Mouse (Mus musculus) mature B cell (primary cell): ENCODE results near the gene Spata2.

Experiments used
- in situ Hi-C: fragments of 300-500 bp; cut with MboI; formaldehyde crosslinking; loops from 2 replicates; pipeline ENCODE4 v1.14.3; 2019

The Spata2 gene

GRCm38 (mm10) chr2:167512365-167512764 is 19.7 kb upstream of the Spata2 start:
- in situ Hi-C loops: no loop called here

DNA sequence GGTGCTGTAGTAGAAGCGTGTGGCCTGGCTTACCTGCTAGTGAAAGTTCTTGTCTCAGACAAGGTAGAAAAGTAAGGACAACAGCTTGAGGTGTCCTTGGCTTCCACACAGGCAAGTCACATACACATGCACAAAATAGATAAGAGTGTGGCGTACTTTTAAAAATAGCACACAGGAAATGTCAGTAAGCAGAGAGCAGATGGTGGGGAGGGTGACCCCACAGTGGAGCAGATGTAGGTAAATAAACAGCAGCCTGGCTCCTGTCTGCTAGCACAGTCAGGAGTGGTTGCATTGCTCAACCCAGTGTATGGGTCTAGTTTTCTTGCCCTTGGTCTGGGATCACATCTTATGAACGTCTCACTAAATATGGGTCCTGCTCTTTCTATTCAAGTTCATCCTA is 17.8 kb upstream of the Spata2 start:
- in situ Hi-C loops: no loop called here

DNA sequence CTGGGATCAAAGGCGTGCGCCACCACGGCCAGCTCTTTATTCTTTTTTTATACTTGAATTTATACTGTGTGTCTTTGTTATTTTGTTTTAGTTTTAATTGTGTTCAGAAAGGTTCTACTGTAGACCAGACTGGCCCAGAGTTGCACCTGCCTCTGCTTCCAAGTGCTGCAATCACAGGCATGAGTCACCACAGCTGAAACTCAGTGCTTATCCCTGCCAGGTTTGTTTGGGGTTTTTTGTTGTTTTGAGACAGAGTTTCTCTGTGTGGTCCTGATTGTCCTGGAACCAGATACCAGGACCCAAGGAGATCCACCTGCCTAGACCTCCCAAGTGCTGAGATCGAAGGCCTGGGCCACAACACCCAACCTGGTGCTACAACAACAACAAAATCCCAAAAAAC is 15.9 kb upstream of the Spata2 start:
- in situ Hi-C loops: no loop called here

DNA sequence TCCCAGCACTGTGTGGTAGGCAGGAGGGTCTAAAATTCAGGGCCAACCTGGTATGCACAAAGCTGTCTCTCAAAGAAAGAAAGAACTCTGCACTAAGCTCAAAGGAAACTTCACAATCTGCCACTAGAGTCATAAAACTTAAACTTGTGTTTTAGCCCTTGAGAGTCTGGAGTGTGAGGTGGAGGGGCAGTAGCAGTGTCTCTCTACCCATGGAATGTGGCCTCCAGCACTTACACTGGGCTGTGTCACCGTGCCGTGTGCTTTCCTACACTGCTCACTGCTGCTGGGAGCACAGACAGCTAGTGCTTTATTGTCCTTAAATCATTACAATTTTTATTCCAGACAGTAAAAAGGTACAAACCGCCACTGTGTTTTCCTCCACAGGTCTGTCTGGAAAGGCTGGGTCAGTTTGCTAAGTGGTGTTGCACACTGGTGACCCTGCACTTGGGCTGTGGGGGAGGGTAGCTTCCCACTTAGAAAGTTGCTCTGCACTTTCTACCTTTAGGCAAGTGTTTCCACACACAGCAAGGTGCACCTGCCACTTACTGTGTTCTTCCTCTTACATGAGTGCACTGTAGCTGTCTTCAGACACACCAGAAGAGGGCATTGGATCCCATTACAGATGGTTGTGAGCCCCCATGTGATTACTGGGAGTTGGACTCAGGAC is 15.2 kb upstream of the Spata2 start:
- in situ Hi-C loops: no loop called here

- in situ Hi-C loops: no loop called here
Measured at GRCm38 (mm10) chr2:167506546-167507260, 14.0 kb upstream of the Spata2 start.

DNA sequence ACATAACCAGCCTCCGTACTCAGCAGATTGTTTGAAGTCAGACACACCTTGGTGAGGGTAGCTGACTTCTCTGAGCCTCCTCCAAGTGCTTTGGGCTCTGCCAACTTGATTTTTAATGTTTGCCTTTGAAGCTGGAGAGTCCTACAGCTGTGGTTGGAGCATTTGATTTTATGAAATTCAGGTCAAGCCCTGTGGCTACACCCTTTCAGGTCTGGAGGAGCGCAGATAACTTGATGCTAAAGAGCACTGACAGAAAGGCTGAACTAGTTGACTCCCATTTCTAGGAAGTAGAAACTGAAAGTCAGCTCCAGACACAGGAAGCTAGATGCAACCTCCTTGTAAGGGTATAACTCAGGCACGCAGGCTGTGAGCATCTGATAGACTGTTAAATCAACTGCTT is 12.4 kb upstream of the Spata2 start:
- in situ Hi-C loops: no loop called here

GRCm38 (mm10) chr2:167503896-167504349 is 11.2 kb upstream of the Spata2 start:
- in situ Hi-C loops: no loop called here

DNA sequence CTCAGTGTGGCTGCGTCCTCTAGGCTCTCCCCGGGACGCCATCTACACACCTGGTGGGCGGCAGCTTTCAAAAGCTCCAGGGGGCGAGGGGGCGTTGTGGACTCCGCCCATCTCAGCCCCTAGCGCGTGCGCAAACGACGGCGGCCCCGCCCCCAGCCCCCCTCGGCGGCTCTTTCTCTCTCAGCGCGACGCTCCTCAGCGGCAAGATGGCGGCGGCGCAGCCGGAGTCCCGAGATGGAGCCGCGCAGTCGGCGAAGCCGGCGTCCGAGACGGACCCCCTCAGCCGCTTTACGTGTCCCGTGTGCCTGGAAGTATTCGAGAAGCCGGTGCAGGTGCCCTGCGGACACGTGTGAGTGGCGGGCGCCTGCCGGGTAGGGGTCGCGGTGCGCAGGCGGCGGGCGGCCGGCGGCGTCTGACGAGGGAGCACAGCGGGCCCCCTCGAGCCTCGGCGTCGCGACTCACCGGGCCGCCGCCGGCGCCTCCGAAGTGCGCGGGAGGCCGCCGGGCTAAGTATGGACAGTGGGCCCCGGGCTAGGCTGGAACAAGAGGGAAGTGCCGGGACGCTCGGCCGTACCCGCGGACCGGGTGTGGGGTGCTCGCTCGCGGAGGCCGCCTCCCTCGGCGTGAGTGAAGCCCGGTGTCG is 10.7 kb upstream of the Spata2 start:
- in situ Hi-C loops: no loop called here

GRCm38 (mm10) chr2:167502554-167503252 is 10.0 kb upstream of the Spata2 start:
- in situ Hi-C loops: no loop called here

- in situ Hi-C loops: no loop called here
Measured at GRCm38 (mm10) chr2:167497272-167497671, 4.6 kb upstream of the Spata2 start.

- in situ Hi-C loops: no loop called here
Measured at GRCm38 (mm10) chr2:167496437-167496836, 3.8 kb upstream of the Spata2 start.

- in situ Hi-C loops: no loop called here
Measured at GRCm38 (mm10) chr2:167491757-167492708, 654 bp downstream of the Spata2 start, which contains the start of gene Rnf114. TSS of gene Rnf114 (plus strand) at chr2:167492645.

DNA sequence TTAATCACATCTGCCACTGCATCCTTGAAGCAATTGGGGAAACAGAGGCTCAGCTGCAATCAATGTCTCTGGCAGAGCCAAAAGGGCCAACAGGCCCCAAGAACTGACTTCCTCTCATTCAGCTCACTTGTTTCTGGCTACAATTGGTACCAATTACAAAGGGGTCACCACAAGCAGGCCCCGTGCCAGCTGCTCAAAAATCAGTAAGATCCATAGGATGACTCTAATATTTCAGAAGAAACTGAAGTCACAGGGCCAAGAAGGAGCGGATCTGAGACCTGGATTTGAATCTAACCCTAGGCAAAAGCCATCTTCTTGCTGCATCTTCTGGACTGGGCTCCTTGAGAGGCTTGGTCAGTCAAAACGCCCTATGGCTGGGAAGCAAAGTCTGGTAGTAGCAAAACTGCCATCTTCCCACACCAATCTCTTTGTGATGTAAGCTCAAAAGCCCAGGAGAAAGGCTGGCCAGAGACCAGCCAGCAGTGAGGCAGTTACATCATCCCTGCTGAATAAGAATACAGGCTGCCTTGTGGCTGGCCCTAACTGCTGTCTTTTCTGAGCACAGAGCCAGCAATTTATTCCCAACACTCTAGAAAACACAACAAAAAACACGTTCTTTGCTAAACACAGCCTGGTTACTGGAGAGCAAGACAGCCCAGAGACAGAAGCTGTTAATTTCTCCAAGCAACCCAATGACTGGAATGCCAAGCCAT is 1.7 kb downstream of the Spata2 start:
- in situ Hi-C loops: no loop called here

- in situ Hi-C loops: no loop called here
Measured at GRCm38 (mm10) chr2:167487994-167488393, 4.7 kb downstream of the Spata2 start.

- in situ Hi-C loops: no loop called here
Measured at GRCm38 (mm10) chr2:167487551-167487950, 5.1 kb downstream of the Spata2 start.

- in situ Hi-C loops: no loop called here
Measured at GRCm38 (mm10) chr2:167486573-167486972, 6.1 kb downstream of the Spata2 start.

- in situ Hi-C loops: no loop called here
Measured at GRCm38 (mm10) chr2:167485501-167486377, 6.9 kb downstream of the Spata2 start.

- in situ Hi-C loops: no loop called here
Measured at GRCm38 (mm10) chr2:167484932-167485331, 7.8 kb downstream of the Spata2 start.

DNA sequence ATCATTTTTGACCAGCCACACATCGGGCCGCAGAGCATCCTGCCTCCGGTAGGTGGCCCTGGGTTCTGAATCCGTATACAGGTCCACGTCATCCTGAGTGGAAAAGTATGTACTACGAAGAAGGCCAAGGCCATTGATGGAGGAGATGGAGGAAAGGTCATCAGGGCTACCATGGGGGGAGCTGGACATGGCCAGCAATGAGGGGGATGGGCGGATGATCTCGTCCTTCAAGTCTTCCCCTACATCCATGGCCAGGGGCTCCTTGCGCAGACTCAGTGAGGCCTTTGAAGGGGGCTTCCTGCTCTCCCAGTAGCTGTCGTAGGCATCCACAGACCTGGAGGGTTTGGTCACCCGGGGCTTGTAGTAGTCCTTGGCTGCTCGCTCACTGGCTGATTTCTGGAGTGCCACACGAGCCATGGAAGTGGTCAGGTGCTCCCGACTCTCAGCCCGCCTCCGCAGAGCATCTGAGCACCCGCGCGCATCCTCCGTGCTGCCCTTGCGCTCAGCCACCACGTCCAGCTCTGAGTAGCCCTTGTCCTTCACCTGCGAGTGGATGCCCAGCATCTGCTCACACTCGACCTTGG is 8.8 kb downstream of the Spata2 start:
- in situ Hi-C loops: no loop called here
